Mouse (Mus musculus): ENCODE measurements around the gene Jagn1. TPM values are rescaled to one million over a fixed set of nuclear protein-coding genes. Genes with fewer than 3 reads are reported as not detected.

Jagn1 gene
- total RNA-seq (2023), result 16.2 to 23.5 TPM (median 20.8 TPM) in 4 replicates

DNA sequence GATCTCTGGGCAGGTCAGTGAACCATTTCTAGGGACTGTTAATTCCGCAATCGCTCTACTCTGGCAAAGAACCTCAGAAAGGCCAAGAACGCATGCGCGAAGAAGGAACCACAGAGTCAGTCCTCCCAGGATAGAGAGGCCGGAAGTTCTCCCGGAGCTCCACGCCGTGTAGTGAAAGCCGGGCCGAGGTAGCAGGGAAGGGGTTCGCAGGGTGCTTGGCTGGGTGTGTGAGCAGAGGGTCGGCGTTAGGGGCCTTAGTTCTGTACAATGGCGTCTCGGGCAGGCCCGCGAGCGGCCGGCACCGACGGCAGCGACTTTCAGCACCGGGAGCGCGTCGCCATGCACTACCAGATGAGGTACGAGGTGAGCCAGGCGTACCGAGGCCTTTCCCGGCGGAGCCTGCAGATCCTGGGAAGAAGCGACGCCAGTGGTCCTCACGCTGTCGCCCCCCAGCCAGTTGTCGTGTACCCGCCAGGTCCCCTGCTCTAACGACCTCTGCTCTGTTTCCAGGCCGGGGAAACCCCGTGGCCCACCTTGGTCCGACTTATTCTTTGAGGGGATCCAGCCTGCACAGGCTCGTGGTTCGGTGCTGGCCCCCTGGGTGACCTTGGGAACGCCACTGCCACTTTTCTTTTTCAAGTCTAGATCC is at the start of gene Jagn1:
Jagn1 (plus strand) TSS at position 128 of the 649 bp plus-strand sequence.

DNA sequence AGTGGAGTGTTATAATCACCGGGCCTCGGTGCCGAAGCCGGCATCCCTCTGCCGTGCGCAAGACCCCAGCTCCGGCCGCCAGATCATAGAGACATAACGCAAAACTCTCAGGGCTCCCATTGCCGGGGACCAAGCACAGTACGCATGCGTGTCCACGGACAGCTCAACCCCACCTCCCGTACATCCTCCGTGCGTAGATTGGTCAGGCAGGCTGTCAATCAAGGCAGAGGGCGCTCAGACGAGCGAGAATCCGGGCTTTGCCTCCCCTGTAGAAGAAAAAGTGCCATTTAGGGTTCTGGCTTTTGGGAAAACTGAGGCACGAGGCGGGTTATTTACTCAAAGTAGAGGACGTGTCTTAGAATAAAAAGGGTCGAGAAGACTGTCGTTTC is 23.2 kb upstream of the Jagn1 start, which contains the start of gene Rpusd3:
Rpusd3 (minus strand) TSS at position 142 of the 389 bp plus-strand sequence.

DNA sequence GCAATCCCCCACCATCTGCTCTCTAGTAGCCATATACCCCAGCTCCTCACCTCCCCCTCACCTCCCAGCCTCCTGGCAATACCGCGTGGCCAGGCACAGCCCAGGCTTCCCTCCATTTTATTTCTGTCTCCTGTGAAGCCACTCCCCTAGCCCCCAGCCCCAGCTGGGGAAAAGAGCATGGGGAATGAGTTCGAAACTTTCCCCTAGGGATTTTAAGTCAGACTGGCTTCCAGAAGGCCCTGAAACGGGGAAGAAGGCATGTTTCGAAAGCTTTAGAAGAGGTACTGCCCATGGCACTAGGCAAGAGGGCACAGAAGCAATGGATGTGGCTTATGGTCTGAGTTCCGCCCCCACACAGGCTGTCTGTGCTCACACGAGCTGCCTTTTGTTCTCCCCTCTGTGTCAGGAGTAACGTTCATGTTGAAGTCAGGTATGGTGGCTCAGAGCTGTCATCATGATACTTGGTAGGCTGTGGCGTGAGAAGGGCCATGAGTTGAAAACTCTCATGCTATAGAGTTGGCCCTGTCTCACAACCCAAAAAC is 6.6 kb upstream of the Jagn1 start, which contains the start of gene Cidec:
Cidec (minus strand) TSS at position 97 of the 542 bp plus-strand sequence.

DNA sequence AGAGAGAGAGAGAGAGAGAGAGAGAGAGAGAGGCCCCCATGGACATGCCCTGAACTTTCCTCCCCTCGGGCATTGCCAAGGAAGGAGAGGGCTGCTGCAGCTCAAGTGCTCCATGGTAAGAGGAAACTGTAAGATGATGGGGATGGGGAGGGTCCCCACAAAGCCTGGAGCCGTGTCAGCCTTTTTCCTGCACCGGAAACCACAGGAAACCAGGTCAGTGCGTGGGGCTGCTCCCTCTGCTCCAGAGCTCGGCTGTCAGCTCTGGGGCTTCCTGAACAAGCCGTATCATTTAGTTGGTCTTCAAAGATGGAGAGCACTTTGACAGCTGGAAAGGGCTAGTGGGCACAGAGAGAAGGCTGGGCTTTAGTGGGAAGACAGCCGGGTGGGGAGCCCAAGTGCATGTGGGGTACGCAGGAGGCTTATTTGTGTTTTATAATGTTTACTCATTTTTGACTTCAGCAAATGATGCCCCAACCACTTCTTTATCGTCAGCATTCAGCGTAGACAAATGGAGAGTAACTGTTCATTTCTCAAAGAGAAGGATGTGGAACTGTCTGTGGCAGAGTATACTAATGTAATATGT is 15.7 kb downstream of the Jagn1 start, which contains the start of gene Il17re:
Il17re (plus strand) TSS at position 533 of the 583 bp plus-strand sequence.

GRCm38 (mm10) chr6:113471297-113471936 is 29.0 kb downstream of the Jagn1 start, which contains the start of gene Il17rc:
Il17rc (plus strand) TSS chr6:113471427.

DNA sequence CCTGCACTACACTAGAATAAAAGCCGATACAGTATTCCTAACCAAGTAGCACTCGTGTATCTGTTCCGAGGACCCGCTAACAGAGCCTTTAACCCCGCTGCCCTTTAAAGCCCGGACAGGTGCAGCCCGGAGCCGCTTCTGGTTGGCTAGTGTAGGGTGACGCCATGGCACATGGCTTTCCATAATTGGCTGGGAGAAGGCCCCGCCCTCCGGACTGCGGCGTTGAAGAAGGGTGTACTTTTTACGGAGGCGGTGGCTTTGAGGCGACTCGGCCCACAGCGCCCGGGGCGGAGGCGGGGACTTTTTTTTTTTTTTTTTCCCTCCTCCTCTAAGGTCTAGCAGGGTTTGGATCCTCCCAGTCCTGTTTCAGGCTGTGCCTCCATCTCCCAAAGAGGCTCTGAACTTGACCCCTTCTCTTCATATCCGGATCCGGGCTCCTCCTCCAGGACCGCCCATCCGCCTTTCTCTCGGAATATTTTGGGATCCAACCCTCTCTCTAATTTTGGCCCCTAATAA is 40.8 kb downstream of the Jagn1 start, which contains the start of gene Creld1:
Creld1 (plus strand) TSS at position 198 of the 516 bp plus-strand sequence.

Other genes starting within 250 kb of the Jagn1 start
- gene Lhfpl4, start 247.2 kb upstream of the Jagn1 start, total RNA-seq (2023), result 0.54 to 2.4 TPM (median 0.97 TPM) in 4 replicates
- 50.6 to 67.4 TPM (median 55.5 TPM) in 4 replicates for gene Mtmr14, start 204.7 kb upstream of the Jagn1 start, total RNA-seq (2023)
- 1.5 to 3.2 TPM (median 2.4 TPM) in 4 replicates for gene Cpne9, start 160.3 kb upstream of the Jagn1 start, total RNA-seq (2023)
- 66.6 to 68.3 TPM (median 67.0 TPM) in 4 replicates for gene Brpf1, start 135.4 kb upstream of the Jagn1 start, total RNA-seq (2023)
- gene Ogg1, start 115.6 kb upstream of the Jagn1 start, total RNA-seq (2023), result 10.0 to 17.1 TPM (median 12.4 TPM) in 4 replicates
- 0.89 to 1.4 TPM (median 1.2 TPM) in 3 of 4 replicates, not detected in the other for gene Camk1, start 98.6 kb upstream of the Jagn1 start, total RNA-seq (2023)
- 26.6 to 32.6 TPM (median 28.8 TPM) in 4 replicates for gene Tada3, start 64.7 kb upstream of the Jagn1 start, total RNA-seq (2023)
- 243 to 268 TPM (median 249 TPM) in 4 replicates for gene Arpc4, start 64.5 kb upstream of the Jagn1 start, total RNA-seq (2023)
- gene Ttll3, start 53.3 kb upstream of the Jagn1 start, total RNA-seq (2023), result 32.4 to 41.0 TPM (median 37.4 TPM) in 4 replicates
- 10.5 to 20.9 TPM (median 13.6 TPM) in 4 replicates for gene Rpusd3, start 23.2 kb upstream of the Jagn1 start, total RNA-seq (2023)
- gene Cidec, start 6.8 kb upstream of the Jagn1 start, total RNA-seq (2023), result not detected in 4 replicates
- not detected in 4 replicates for gene Il17re, start 15.9 kb downstream of the Jagn1 start, total RNA-seq (2023)
- not detected in 4 replicates for gene Il17rc, start 28.9 kb downstream of the Jagn1 start, total RNA-seq (2023)
- gene Creld1, start 40.7 kb downstream of the Jagn1 start, total RNA-seq (2023), result 15.5 to 21.0 TPM (median 16.6 TPM) in 4 replicates
- 0.33 to 0.53 TPM (median 0.41 TPM) in 4 replicates for gene Prrt3, start 59.4 kb downstream of the Jagn1 start, total RNA-seq (2023)
- gene Emc3, start 89.1 kb downstream of the Jagn1 start, total RNA-seq (2023), result 78.1 to 83.8 TPM (median 81.8 TPM) in 4 replicates
- 1.5 to 3.8 TPM (median 2.6 TPM) in 4 replicates for gene Fancd2, start 89.1 kb downstream of the Jagn1 start, total RNA-seq (2023)
- gene Fancd2os, start 158.1 kb downstream of the Jagn1 start, total RNA-seq (2023), result not detected in 4 replicates
- gene Brk1, start 162.2 kb downstream of the Jagn1 start, total RNA-seq (2023), result 109 to 116 TPM (median 111 TPM) in 4 replicates
- 26.1 to 34.3 TPM (median 32.7 TPM) in 4 replicates for gene Vhl, start 181.4 kb downstream of the Jagn1 start, total RNA-seq (2023)
- gene Irak2, start 195.9 kb downstream of the Jagn1 start, total RNA-seq (2023), result 159 to 180 TPM (median 169 TPM) in 4 replicates

All from B cell, adult 62 days (primary cell).